Mouse (Mus musculus) small intestine, adult 2 months (tissue): ENCODE results near the gene Tmem74b. TPM values are rescaled to one million over a fixed set of nuclear protein-coding genes. Genes with fewer than 3 reads are reported as not detected.

Experiments used
- H3K27ac ChIP-seq: fragments of 200-500 bp; 2 replicates; pipeline ENCODE4 v1.5.1; 2012; ENCODE audit warnings: low read depth, low read length, control low read depth, inconsistent platforms; ENCODE audit not compliant: insufficient read depth
- H3K27me3 ChIP-seq: fragments of 200-500 bp; 2 replicates; pipeline ENCODE4 v1.6.1; 2012; ENCODE audit warnings: mild to moderate bottlenecking, moderate library complexity, low read length, inconsistent platforms; ENCODE audit not compliant: control insufficient read depth, insufficient read depth
- H3K36me3 ChIP-seq: fragments of 200-500 bp; 2 replicates; pipeline ENCODE4 v1.6.1; 2012; ENCODE audit warnings: mild to moderate bottlenecking, low read length, control low read depth, inconsistent platforms; ENCODE audit not compliant: control insufficient read depth, insufficient read depth
- H3K4me1 ChIP-seq: fragments of 200-500 bp; 2 replicates; pipeline ENCODE4 v1.6.1; 2012; ENCODE audit warnings: low read length, inconsistent platforms, mixed read lengths; ENCODE audit not compliant: control insufficient read depth, insufficient read depth, insufficient read length
- H3K4me3 ChIP-seq: fragments of 200-500 bp; 2 replicates; pipeline ENCODE4 v1.5.1; 2012; ENCODE audit warnings: low read depth, mild to moderate bottlenecking, control low read depth, inconsistent platforms, low read length, moderate library complexity
- CTCF ChIP-seq: fragments of 200-500 bp; IDR thresholded peaks from 2 replicates; pipeline ENCODE4 v1.5.1; 2012; ENCODE audit warnings: low read depth, mild to moderate bottlenecking, control low read depth, inconsistent platforms, low read length, moderate library complexity, mixed read lengths; ENCODE audit not compliant: insufficient replicate concordance, insufficient read length; ENCODE audit errors: extremely low read depth
- POLR2A ChIP-seq: fragments of 200-500 bp; IDR thresholded peaks from 2 replicates; pipeline ENCODE4 v1.6.1; 2012; ENCODE audit warnings: low read depth, mild to moderate bottlenecking, control low read depth, inconsistent platforms, low read length, moderate library complexity
- WGBS: fragments of 180-500 bp; shearing (Covaris S2); methylation state at CpG from one replicate; pipeline ENCODE4 v1.1.7; 2018; 5-methylcytosine and 5-hydroxymethylcytosine counted together
- polyA plus RNA-seq: library from polyadenylated mRNA; depleted of rRNA; stranded (reverse); fragments of >200 nt; gene quantifications from 2 replicates; pipeline ENCODE4 v1.2.3, GENCODE M21; 2012

The Tmem74b gene
- polyA plus RNA-seq, 1 experiment, result 0.32 TPM

DNA sequence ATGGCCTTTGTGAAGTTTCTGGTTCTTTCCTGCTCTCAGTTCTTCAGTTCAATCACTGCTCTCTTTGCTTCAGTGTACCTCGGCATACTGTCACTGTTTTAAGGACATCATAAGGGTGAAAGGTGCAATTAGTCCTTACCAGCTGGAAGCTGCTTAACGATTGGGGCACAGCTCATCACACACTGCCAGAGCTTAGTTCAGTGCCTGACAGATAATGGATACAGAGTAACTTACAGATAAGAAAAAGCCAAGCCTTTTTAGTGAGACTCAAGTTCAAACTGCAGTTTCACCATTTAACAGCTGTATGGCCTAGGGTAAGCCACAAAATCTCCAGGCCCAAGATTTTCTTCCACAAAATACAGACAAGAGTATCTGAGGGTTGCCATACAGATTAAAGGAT, 22.3 kb downstream of the Tmem74b start:
- 72% methylated on average over 2 of the region's 2 CpGs for WGBS
- Histone ChIP-seq H3K27ac (no peak overlapping the region), H3K4me1 (no peaks in the 10 kb centered on the region), H3K4me3 (no peak overlapping the region), H3K36me3 (peaks cover 63% of the 10 kb centered on the region), H3K27me3 (no peaks in the 10 kb centered on the region)
- TF ChIP-seq POLR2A (no peak), CTCF (no peak)

DNA sequence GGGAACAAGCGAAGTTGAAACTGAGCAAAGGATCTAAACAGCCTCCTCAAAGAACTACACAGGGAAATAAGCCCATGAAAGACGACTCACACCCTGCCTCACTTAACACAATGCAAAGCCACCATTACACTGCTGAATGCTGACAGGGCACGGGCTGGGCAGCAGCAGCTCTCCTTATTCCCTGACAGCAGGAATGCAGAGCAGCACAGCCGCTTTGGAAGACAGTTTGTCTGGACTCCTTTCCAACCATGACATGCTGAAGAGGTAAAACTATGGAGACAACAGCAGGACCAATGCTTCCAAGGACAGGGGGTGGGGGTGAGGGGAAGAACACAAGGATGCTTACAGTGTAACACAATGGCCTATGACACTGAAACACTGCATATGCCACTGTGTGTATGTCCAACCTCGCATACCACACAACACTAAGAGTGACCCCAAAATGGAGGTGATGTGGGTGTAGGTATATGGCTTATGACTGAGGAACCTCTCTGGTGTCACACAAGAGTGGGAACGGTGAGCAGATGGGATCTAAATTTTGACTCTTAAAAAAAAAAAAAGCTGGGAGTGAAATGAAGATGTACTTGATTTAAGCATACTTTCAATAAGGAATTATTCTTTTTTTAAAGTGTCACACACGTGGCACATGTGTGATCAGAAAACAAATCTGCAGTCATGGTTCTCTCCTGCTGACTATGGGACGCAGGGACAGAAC, 31.5 kb downstream of the Tmem74b start:
- Histone ChIP-seq H3K27me3 (no peaks in the 10 kb centered on the region), H3K4me3 (no peak overlapping the region), H3K27ac (no peak overlapping the region), H3K36me3 (peaks cover 44% of the 10 kb centered on the region), H3K4me1 (no peaks in the 10 kb centered on the region)
- WGBS, result 84% methylated on average over 8 of the region's 8 CpGs
- TF ChIP-seq CTCF, result no peak
- TF ChIP-seq POLR2A, result no peak

DNA sequence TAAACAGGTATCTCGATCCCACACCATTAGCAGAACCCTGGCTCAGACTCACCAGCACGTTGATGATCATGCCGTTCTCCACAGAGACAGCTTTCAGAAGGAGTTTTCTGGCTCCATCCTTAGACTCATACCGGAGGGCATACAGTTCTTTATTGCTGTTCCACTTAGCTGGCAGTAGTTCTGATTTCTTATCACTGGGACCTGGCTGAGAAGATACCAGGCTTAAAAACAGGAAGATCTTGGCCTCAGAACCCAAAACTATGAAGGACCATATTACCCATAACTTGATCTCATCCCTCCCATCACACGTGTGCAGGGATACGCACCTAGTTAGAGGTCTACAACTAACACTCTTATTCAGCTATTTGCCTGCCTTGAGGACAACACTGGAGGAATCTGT, 33.6 kb downstream of the Tmem74b start:
- Histone ChIP-seq H3K36me3 (peaks cover 24% of the 10 kb centered on the region), H3K27me3 (no peaks in the 10 kb centered on the region), H3K4me3 (no peak overlapping the region), H3K27ac (no peak overlapping the region), H3K4me1 (0 out of 2 replicates have a peak, but pooled peaks cover 2% of the 10 kb centered on the region)
- TF ChIP-seq POLR2A, result no peak
- TF ChIP-seq CTCF, result no peak
- WGBS, result 93% methylated on average over 6 of the region's 6 CpGs

DNA sequence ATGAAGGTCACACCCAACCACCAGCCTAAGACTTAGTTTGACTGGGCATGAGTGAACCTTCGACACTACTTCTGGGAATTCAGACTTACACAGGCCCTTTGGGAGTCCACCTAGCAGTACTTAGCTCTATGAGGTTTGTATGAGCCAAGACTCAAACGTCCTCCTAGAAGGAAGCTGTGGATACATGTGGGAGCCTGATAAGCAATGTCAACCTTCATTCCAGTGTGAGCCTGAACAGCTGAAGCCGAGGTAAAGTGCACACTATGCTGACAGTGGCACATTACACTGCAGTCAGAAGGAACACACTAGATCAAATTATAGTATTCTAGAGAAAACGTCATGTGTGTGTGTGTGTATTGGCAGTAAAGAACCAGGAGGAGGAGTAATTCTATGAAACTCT, 36.7 kb downstream of the Tmem74b start:
- H3K27ac ChIP-seq, result no peak overlapping the region
- 71% methylated on average over 4 of the region's 4 CpGs for WGBS
- H3K4me1 ChIP-seq, result 0 out of 2 replicates have a peak, but pooled peaks cover 2% of the 10 kb centered on the region
- H3K27me3 ChIP-seq, result no peaks in the 10 kb centered on the region
- H3K4me3 ChIP-seq, result no peak overlapping the region
- H3K36me3 ChIP-seq, result peaks cover 16% of the 10 kb centered on the region
- TF ChIP-seq POLR2A (no peak), CTCF (no peak)

DNA sequence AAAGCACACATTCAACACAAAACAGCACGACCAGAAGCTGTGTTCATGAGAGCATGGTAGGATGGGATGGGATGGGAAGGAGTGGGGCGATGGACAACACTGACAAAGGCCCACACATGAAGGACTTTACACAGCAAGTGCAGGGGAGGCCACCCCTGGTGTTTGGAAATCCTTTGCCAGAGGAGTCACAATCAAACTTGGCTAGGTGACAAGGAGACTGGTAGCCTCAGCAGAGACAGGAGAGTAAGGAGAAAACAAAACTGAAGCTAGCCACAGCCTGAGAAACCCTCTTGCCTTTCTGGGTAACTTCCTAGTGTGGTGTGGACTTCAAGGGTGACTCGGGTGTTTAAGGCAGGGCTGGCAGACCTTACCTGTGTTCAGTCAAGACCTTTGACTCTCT, 37.3 kb downstream of the Tmem74b start:
- Histone ChIP-seq H3K4me1 (0 out of 2 replicates have a peak, but pooled peaks cover 2% of the 10 kb centered on the region), H3K36me3 (peaks cover 11% of the 10 kb centered on the region), H3K27me3 (no peaks in the 10 kb centered on the region), H3K27ac (no peak overlapping the region), H3K4me3 (no peak overlapping the region)
- 71% methylated on average over 3 of the region's 3 CpGs for WGBS
- no peak for TF ChIP-seq POLR2A
- no peak for TF ChIP-seq CTCF

DNA sequence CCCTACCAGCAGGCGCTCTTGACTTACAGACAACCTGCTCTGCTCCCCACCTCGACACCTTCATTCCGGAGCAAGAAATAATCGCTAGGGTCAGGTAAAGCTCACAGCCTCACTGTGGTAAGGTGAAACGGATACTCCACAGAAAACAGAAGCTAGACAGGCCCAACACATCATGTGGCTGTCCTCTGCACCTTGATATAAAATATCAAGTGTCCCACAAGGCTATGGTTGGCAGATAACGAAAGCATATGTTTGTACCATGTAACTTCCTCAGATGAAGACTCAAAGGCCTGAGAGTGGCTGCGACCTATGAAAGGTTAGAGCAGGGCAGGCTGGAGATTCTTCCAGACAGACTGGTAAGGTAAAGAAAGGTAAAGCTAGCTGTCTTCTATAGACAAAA, 37.7 kb downstream of the Tmem74b start:
- H3K4me1 ChIP-seq, result 0 out of 2 replicates have a peak, but pooled peaks cover 2% of the 10 kb centered on the region
- TF ChIP-seq POLR2A, result no peak
- no peak for TF ChIP-seq CTCF
- H3K27me3 ChIP-seq, result no peaks in the 10 kb centered on the region
- no peak overlapping the region for H3K27ac ChIP-seq
- WGBS, result 77% methylated on average over 7 of the region's 7 CpGs
- no peak overlapping the region for H3K4me3 ChIP-seq
- H3K36me3 ChIP-seq, result peaks cover 8% of the 10 kb centered on the region; the same call in 1 of the 2 replicates

DNA sequence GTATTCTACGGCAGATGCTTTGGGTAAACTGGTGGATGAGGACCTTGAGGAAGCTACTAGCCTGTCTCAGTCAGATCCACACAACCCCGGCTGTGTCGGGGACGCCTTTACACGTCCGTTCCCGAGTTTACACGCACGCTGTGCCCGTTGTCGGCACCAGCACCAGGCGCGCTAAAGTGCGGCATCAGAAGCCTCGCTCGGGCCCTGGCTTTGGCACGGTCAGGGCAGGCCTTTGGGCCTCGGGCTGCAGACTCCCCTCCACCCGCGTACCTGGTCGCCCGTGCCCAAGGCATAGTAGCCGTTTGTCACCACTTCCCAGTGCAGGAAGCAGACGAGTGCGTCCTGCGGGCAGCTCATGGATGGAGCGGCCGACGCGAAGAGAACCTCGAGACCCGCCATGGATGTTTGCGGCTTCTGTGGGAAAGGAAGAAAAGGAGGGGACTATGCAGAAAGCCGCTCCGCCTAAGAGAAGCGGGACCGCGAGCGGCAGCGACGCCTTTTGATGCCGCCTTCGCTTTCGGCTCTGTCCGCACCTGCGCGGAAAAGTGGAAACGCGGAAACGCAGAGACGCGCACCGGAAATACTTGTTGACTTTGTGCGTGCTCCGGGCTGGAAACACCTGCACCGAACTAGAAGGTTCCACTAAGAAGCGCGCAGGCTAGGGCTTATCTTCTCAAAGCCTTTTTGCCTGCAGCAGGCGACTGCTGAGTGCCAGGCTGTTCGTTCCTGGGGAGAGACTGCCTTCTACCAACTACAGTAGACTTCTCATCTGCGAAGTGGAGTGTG, 39.1 kb downstream of the Tmem74b start:
- Histone ChIP-seq H3K4me1 (0 out of 2 replicates have a peak, but pooled peaks cover 2% of the 10 kb centered on the region), H3K36me3 (no peaks in the 10 kb centered on the region), H3K4me3 (peak overlapping the region; percentile 72), H3K27ac (peak overlapping the region; percentile 7), H3K27me3 (no peaks in the 10 kb centered on the region)
- TF ChIP-seq POLR2A, result peak; percentile 51
- TF ChIP-seq CTCF, result no peak
- under 1% methylated on average over 61 of the region's 61 CpGs for WGBS
